Mouse (Mus musculus) adrenal gland, adult 18-20 months (tissue): Measurements from ENCODE around the gene Dner. TPM values are rescaled to one million over a fixed set of nuclear protein-coding genes. Genes with fewer than 3 reads are reported as not detected.
"Not testable (repeated sequence)": the region's sequence is repeated elsewhere in the genome, so short reads cannot be mapped to it uniquely, and the experiment has no call there.

Experiments
- DNase-seq, 2 experiments: peaks; one replicate each; pipeline ENCODE4 v3.0.0; 2021 to 2022; ENCODE audit warnings: low spot score in 2 of 2
- microRNA-seq, 2 experiments: library from miRNA; unstranded; fragments of <30 nt; microRNA quantifications; one replicate each; pipeline ENCODE4 v1.2.0; 2021; ENCODE audit warnings: borderline number of aligned reads in 2 of 2
- total RNA-seq, 2 experiments: library from RNA; stranded (reverse); gene quantifications; 1 replicate in 1 of 2; 2 replicates in 1 of 2; pipeline ENCODE4 v1.2.3; 2021

The Dner gene
- total RNA-seq, 2 experiments from 2014 or later, result 4.1 to 4.3 TPM

DNA sequence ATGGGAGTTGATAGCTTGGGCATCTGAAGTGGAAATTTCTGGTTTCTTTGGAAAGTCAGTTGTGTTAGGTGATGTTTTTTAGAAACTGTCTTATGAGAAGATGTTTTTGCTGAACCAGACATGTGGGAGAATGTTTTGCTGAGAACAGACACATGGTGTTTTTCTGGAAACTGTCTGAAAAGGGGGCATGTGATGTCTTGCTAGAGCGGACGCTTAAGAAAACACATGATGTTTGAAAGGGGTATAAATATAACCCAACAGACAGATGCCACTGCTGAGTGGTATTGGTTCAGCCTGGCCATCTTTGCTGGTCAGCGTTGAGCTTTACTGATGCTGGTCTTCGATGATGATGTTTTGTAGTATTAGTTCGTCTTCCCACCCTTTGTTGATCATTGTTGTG is 338.8 kb downstream of the Dner start:
- no peak for DNase-seq

DNA sequence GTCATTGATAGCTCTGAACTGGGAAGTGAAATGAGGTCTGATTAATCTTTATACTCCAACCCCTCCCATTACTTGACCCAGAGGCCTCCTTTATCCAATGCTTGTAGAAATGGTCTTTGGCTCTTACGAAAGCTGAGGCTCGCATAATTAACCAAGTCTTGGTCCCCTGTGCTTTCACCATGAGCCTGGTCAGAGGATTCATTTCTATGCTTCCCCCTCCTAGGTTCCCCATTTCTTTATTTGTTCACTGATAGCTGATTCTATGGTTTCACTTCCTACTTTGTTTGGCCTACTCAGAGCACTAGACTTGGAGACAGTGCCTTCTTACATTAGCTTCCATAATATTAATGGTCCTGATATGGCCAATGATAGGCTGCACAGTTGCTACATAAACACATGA is 345.8 kb downstream of the Dner start:
- DNase-seq, result no peak

DNA sequence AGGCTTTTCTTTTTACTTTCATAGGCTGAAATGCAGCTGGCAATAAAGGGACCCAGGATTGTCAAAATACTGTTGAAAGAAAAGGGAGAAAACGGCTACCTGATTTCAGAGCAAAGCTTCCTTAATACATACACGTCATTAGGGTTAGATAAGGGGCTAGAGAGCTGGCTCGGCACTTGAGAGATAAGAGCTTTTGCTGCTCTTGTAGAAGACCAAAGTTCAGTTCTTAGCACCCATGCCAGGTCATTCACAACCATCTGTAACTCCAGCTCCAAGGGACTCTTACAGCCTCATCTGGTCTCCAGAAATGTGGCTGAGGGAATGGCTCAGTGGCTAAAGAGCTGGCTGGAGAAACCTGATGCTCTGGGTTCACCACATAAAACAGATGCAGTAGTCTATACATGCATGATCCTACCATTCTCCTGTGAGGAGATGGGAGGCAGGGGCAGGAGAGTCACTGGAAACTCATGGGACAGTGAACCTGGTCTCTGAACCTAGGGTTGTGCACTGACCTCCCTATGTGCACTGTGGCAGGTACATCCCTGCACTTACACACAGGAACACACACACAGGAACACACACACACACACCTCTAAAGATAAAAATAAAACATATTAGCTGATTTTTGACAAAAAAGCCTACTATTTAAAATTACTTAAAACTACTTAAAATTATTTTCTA is 348.1 kb downstream of the Dner start:
- DNase-seq, result no peak

DNA sequence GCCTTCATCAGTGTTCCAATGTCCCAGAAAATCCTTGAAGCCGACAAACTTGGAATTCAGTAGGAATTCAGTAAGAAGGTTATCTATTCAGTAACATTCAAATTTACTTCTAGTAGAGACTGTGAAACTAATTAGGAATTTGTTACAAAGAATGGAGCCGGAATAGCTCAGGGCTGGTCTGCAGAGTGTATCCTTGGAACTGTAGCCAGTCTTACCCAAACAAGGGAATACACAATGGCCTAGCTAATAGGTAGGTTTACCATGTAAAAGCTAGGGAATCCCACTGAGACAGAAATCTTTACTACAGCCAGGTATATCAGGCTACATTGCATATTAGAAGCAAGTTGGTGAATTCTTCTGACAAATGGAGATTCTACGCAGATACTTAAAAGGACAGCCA is 363.2 kb downstream of the Dner start:
- DNase-seq, result not testable (repeated sequence)

DNA sequence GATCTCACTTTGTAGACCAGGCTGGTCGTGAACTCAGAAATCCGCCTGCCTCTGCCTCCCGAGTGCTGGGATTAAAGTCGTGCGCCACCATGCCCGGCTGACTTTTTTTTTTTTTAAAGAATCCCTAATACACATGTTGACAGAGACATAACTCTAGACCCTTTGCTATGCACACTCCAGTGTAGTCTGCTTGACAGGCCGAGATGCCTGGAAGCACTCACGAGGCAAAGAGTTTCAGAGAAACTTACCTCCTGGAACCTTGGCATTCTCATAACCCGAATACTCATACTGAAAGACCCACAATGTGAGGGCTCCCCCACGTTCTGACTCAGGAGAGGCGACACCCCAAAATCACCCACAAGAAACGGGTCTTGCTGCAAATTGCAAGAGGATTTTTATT is 364.2 kb downstream of the Dner start:
- DNase-seq, result not testable (repeated sequence)

DNA sequence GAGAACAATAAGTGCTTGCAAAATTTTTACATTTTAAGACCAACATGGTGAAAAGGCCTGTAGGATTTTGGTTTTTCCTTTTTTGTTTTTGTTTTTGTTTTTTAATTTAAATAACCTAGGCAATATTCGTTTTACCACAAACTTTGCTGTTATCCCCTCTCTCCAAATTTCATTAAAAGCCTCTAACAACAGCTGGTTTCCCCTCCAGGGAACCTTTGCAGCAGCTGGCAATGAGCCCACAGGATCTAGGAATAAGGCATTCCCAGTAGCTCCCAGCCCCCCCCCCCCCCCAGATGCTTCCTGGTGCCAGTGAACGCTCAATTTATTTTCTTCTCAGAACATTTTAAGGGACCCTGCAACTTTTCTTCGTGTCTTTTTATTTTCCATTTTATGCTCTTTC is 370.7 kb downstream of the Dner start:
- DNase-seq, result no peak

DNA sequence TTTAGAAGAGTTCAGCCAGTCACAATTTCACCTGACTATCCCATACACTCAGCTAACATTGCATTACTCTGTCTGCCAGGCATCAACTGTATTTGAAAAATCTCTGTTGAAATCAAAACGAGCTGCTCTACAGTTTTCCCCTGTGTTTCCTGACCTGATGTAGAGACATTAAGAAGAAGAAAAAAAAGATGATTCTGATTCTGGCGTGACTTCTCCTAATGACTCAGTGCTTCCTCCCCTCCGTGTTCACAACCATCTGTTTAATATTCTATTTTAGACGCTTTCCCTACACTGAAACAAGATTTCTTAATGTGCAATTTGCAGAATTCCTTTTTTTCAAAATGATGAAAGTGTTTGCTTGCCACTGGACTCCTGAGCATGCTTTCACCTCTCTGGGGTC is 374.7 kb downstream of the Dner start:
- no peak for DNase-seq

Small RNAs within 50 kb of the gene (microRNA-seq; reads per million reads assigned to microRNA genes)
- gene Mir5126, result 3.3 to 7.3 reads per million in 2 experiments

Other genes with a start within 250 kb of the Dner start
- gene Fbxo36, start 143.6 kb upstream of the Dner start, total RNA-seq, result 10 to 100 TPM; 11.2 to 19.9 TPM
- gene Trip12, start 144.3 kb upstream of the Dner start, total RNA-seq, result 100 to 1,000 TPM; 197 to 229 TPM
- gene Slc16a14, start 238.9 kb upstream of the Dner start, total RNA-seq, result 1 to 10 TPM; 1.7 to 4.1 TPM